Mouse (Mus musculus): ENCODE measurements around the gene S100a6. TPM values are rescaled to one million over a fixed set of nuclear protein-coding genes. Genes with fewer than 3 reads are reported as not detected.

Gene S100a6
- total RNA-seq (2021), result 10 to 100 TPM; 18.4 to 21.8 TPM
- long read RNA-seq, experiment 1, transcript S100a6-201 (3 exons, 731 nt), result major isoform, 5 of 6 reads
- long read RNA-seq, experiment 1, partial matches to known transcripts, result 0 of 6 reads
- long read RNA-seq, experiment 1, other reads (novel, unspliced or antisense), result 1 of 6 reads
- long read RNA-seq, experiment 2, transcript S100a6-201 (3 exons, 731 nt), result major isoform, 12 of 13 reads
- long read RNA-seq, experiment 2, partial matches to known transcripts, result 0 of 13 reads
- long read RNA-seq, experiment 2, other reads (novel, unspliced or antisense), result 1 of 13 reads

- Histone ChIP-seq H3K27ac (peak within 1 kb of the TSS; percentile 28; the same call in 1 of the 2 replicates), H3K4me3 (peak within 1 kb of the TSS; percentile 53)
- peak; percentile 32 to 46 for DNase-seq (ENCODE audit: low spot score in 2 of 2)
- TF ChIP-seq CTCF (conservative IDR thresholded peaks at IDR 0.05), result peak; percentile 80
These were observed at the start of gene S100a6 for GRCm38 (mm10) chr3:90612728-90613291. Gene S100a6 (plus strand): TSS chr3:90612882.

- no peak for DNase-seq (ENCODE audit: low spot score in 2 of 2)
- no peak for TF ChIP-seq CTCF (conservative IDR thresholded peaks at IDR 0.05)
- Histone ChIP-seq H3K4me3 (no peak overlapping the region), H3K27ac (no peak overlapping the region)
These were observed 38.0 kb upstream of the S100a6 start for GRCm38 (mm10) chr3:90574691-90575090.

- TF ChIP-seq CTCF (conservative IDR thresholded peaks at IDR 0.05), result no peak
- no peak overlapping the region for H3K27ac ChIP-seq
- DNase-seq (ENCODE audit: low spot score in 2 of 2), result no peak
- no peak overlapping the region for H3K4me3 ChIP-seq
These were observed 37.4 kb upstream of the S100a6 start for GRCm38 (mm10) chr3:90575320-90575719.

GRCm38 (mm10) chr3:90576351-90577001, 36.2 kb upstream of the S100a6 start:
- no peak for TF ChIP-seq CTCF (conservative IDR thresholded peaks at IDR 0.05)
- H3K27ac ChIP-seq, result no peak overlapping the region
- no peak for DNase-seq (ENCODE audit: low spot score in 2 of 2)
- no peak overlapping the region for H3K4me3 ChIP-seq

GRCm38 (mm10) chr3:90579433-90579832, 33.2 kb upstream of the S100a6 start:
- Histone ChIP-seq H3K27ac (no peak overlapping the region), H3K4me3 (no peak overlapping the region)
- DNase-seq (ENCODE audit: low spot score in 2 of 2), result no peak
- TF ChIP-seq CTCF (conservative IDR thresholded peaks at IDR 0.05), result no peak

- Histone ChIP-seq H3K27ac (no peak overlapping the region), H3K4me3 (no peak overlapping the region)
- no peak for DNase-seq (ENCODE audit: low spot score in 2 of 2)
- no peak for TF ChIP-seq CTCF (conservative IDR thresholded peaks at IDR 0.05)
These were observed 31.5 kb upstream of the S100a6 start for GRCm38 (mm10) chr3:90581141-90581540.

DNA sequence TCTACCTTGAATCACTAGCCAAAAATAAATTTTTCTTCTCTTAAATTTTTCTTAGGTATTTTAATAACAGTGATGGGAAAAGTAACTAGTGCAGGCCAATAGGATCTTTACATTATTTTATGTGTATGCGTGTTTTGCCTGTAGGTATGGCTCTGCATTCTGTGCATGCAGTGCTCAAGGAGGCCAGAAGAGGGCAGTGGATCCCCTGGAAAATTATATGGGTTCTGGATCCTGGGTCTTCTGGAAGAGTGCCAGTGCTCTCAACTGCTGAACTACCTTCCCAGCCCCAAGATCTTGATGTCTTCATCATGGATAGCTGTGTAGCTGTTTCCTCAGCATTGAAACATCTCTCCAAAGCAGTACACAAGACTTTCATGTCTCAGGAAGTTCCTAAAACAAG, 30.5 kb upstream of the S100a6 start:
- peak; percentile 67 for TF ChIP-seq CTCF (conservative IDR thresholded peaks at IDR 0.05)
- H3K4me3 ChIP-seq, result no peak overlapping the region
- H3K27ac ChIP-seq, result no peak overlapping the region
- DNase-seq (ENCODE audit: low spot score in 2 of 2), result no peak

DNA sequence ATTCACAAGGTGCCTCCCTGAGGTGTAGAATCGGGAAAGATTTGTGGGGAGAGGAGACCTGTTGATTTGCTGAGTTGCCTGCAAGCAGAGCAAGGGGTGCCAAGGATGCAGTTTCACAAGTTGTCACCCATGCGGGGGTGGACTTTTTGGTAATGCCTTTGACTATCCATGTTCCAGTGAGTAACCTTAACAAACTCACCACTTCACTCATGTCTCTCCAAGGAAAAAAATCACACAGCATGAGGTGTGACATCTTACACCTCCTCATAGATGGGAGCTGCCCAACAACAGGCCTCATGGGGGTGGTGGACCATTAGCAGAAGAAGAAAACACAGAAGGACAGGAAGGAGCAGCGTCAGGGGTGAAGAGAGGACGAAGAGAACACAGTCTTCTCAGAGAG, 30.1 kb upstream of the S100a6 start:
- no peak overlapping the region for H3K27ac ChIP-seq
- no peak overlapping the region for H3K4me3 ChIP-seq
- no peak for DNase-seq (ENCODE audit: low spot score in 2 of 2)
- TF ChIP-seq CTCF (conservative IDR thresholded peaks at IDR 0.05), result no peak

DNA sequence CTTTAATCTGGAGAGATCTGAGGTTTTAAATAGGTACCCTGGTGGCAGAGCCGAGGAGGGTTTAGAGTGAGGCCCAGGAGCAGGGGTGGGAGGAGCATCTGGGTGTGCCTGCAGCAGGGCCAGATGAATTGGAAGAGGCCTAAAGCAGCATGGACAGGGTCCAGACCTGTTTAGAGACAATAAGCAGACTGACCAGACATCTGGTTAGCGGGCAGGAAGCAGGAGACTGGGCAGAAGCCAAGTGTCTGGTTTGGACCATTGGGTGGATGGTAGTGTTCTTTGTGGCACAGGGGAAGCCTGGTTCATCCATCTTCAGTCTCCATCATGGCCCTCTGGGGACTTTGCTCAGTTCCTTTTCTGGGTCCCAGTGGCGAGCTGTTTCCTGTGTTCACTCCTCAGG, 28.8 kb upstream of the S100a6 start:
- no peak for TF ChIP-seq CTCF (conservative IDR thresholded peaks at IDR 0.05)
- Histone ChIP-seq H3K4me3 (no peak overlapping the region), H3K27ac (no peak overlapping the region)
- no peak for DNase-seq (ENCODE audit: low spot score in 2 of 2)

DNA sequence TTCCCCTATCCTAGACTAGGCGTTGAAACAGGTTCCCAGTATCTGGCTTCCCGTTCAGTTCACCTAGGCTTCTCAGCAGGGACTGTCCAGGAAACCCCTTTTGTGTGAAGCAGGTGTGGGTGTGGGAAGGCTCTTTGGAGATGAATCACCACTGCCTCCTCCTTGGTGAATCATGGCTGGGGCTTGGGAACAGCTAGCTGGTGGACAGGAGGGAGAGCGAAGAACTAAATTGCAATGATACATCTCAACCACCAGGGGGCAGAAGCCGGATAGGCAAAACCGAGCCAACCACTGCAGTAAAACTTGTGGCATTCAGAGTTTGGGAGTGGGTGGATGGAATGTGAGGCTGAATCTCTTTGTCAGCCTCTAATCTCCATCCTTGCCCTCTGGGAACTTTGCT, 27.1 kb upstream of the S100a6 start:
- Histone ChIP-seq H3K27ac (no peak overlapping the region), H3K4me3 (no peak overlapping the region)
- TF ChIP-seq CTCF (conservative IDR thresholded peaks at IDR 0.05), result peak; percentile 93
- DNase-seq (ENCODE audit: low spot score in 2 of 2), result peak; percentile 76 to 82

DNA sequence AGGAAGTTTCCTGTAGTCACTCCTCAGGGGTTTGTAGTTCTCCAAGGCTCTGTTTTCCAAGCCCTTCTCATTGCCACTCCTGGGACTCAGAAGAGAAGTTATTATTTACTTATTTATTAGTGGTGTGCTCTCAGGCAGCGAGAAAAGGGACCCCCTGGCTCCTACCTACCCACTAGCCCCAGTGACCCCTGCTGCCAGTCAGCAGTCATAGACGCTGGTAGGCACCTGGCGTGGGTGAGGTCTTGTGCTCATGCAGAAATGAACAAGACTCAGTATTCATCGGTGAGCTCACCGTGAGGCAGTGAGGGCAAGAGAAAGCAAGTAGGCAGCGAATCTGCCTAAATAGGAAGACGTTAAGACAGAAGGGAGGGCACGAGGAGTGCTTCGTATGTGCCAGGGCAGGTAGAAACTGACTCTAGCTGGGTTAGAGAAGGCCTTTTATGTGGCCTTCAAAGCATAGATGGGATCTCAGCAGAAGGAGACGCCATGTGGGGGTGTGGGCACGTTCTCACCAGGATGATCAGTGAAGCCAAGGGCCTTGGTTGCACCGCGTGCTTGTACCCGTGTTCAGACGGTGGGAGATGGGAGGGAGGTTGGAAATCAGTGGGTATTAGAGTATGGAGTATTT, 26.6 kb upstream of the S100a6 start:
- Histone ChIP-seq H3K4me3 (no peak overlapping the region), H3K27ac (peak overlapping the region; percentile 18; the same call in 1 of the 2 replicates)
- no peak for DNase-seq (ENCODE audit: low spot score in 2 of 2)
- TF ChIP-seq CTCF (conservative IDR thresholded peaks at IDR 0.05), result no peak; the same call in none of the 2 replicates

- no peak for TF ChIP-seq CTCF (conservative IDR thresholded peaks at IDR 0.05)
- peak overlapping the region; percentile 58 for H3K27ac ChIP-seq
- no peak overlapping the region for H3K4me3 ChIP-seq
- DNase-seq (ENCODE audit: low spot score in 2 of 2), result no peak
These were observed 25.8 kb upstream of the S100a6 start for GRCm38 (mm10) chr3:90586906-90587305.
